Mouse (Mus musculus): ENCODE measurements around the gene Dyrk1b. TPM values are rescaled to one million over a fixed set of nuclear protein-coding genes. Genes with fewer than 3 reads are reported as not detected.
"Not testable (repeated sequence)": the region's sequence is repeated elsewhere in the genome, so short reads cannot be mapped to it uniquely, and the experiment has no call there.

Dyrk1b gene
- total RNA-seq, 2 experiments from 2014 or later: 40.9 to 41.9 TPM

GRCm38 (mm10) chr7:28191903-28192302 is 12.6 kb downstream of the Dyrk1b start:
- no peak for DNase-seq (ENCODE audit: low spot score in 2 of 2)

GRCm38 (mm10) chr7:28195414-28196098 is 16.3 kb downstream of the Dyrk1b start:
- DNase-seq (ENCODE audit: low spot score in 2 of 2): no peak

- no peak for DNase-seq (ENCODE audit: low spot score in 2 of 2)
Observed at GRCm38 (mm10) chr7:28196528-28196927, 17.3 kb downstream of the Dyrk1b start.

- DNase-seq (ENCODE audit: low spot score in 2 of 2): no peak
Observed at GRCm38 (mm10) chr7:28199054-28199453, 19.8 kb downstream of the Dyrk1b start.

GRCm38 (mm10) chr7:28203207-28204108 is 24.2 kb downstream of the Dyrk1b start:
- no peak for DNase-seq (ENCODE audit: low spot score in 2 of 2)

- no peak for DNase-seq (ENCODE audit: low spot score in 2 of 2)
Observed at GRCm38 (mm10) chr7:28206044-28206600, 26.9 kb downstream of the Dyrk1b start.

- DNase-seq (ENCODE audit: low spot score in 2 of 2): no peak
Observed at GRCm38 (mm10) chr7:28208396-28208987, 29.2 kb downstream of the Dyrk1b start.

- no peak for DNase-seq (ENCODE audit: low spot score in 2 of 2)
Observed at GRCm38 (mm10) chr7:28208988-28209508, 29.8 kb downstream of the Dyrk1b start.

- no peak for DNase-seq (ENCODE audit: low spot score in 2 of 2)
Observed at GRCm38 (mm10) chr7:28210731-28211130, 31.5 kb downstream of the Dyrk1b start.

- peak; percentile 47 to 59 for DNase-seq (ENCODE audit: low spot score in 2 of 2)
Observed at GRCm38 (mm10) chr7:28214142-28214541, 34.9 kb downstream of the Dyrk1b start.

GRCm38 (mm10) chr7:28215950-28216349 is 36.7 kb downstream of the Dyrk1b start:
- not testable (repeated sequence) for DNase-seq (ENCODE audit: low spot score in 2 of 2)

- not testable (repeated sequence) for DNase-seq (ENCODE audit: low spot score in 2 of 2)
Observed at GRCm38 (mm10) chr7:28217811-28218210, 38.5 kb downstream of the Dyrk1b start.

- DNase-seq (ENCODE audit: low spot score in 2 of 2): not testable (repeated sequence)
Observed at GRCm38 (mm10) chr7:28218951-28219740, 39.9 kb downstream of the Dyrk1b start.

GRCm38 (mm10) chr7:28226836-28227235 is 47.6 kb downstream of the Dyrk1b start:
- DNase-seq (ENCODE audit: low spot score in 2 of 2): not testable (repeated sequence)

- not testable (repeated sequence) for DNase-seq (ENCODE audit: low spot score in 2 of 2)
Observed at GRCm38 (mm10) chr7:28227421-28227820, 48.2 kb downstream of the Dyrk1b start.

Other genes starting within 250 kb of the Dyrk1b start
- 10 to 100 TPM; 14.1 to 14.7 TPM for gene Zfp780b, start 200.3 kb upstream of the Dyrk1b start, total RNA-seq (2021)
- 1 to 10 TPM; 3.4 to 4.1 TPM for gene Zfp850, start 165.4 kb upstream of the Dyrk1b start, total RNA-seq (2021)
- gene Psmc4, start 129.4 kb upstream of the Dyrk1b start, total RNA-seq (2021): 100 to 1,000 TPM; 144 to 157 TPM
- under 1 TPM; 0.34 to 0.37 TPM for gene Fcgbp, start 108.2 kb upstream of the Dyrk1b start, total RNA-seq (2021)
- under 1 TPM in 1 of 2 experiments, not detected in 1; 0.06 TPM for gene 9530053A07Rik, start 50.0 kb upstream of the Dyrk1b start, total RNA-seq (2021)
- 100 to 1,000 TPM; 102 to 119 TPM for gene Fbl, start 9.8 kb upstream of the Dyrk1b start, total RNA-seq (2021)
- gene Eid2, start 88.4 kb downstream of the Dyrk1b start, total RNA-seq (2021): 10 to 100 TPM; 32.1 to 33.9 TPM
- 10 to 100 TPM; 22.3 to 23.6 TPM for gene Eid2b, start 98.3 kb downstream of the Dyrk1b start, total RNA-seq (2021)
- under 1 TPM; 0.87 TPM for gene Selenov, start 111.7 kb downstream of the Dyrk1b start, total RNA-seq (2021)
- 1 to 10 TPM in 1 of 2 experiments, under 1 TPM in 1; 0.62 to 1.6 TPM for gene Dll3, start 122.8 kb downstream of the Dyrk1b start, total RNA-seq (2021)
- 10 to 100 TPM; 84.1 to 85.6 TPM for gene Timm50, start 132.6 kb downstream of the Dyrk1b start, total RNA-seq (2021)
- gene Supt5, start 159.3 kb downstream of the Dyrk1b start, total RNA-seq (2021): 100 to 1,000 TPM; 113 to 123 TPM
- gene Rps16, start 171.2 kb downstream of the Dyrk1b start, total RNA-seq (2021): 1,000 to 10,000 TPM; 1,647 to 1,689 TPM
- gene Plekhg2, start 193.1 kb downstream of the Dyrk1b start, total RNA-seq (2021): 10 to 100 TPM; 39.3 to 47.2 TPM
- gene Zfp36, start 200.8 kb downstream of the Dyrk1b start, total RNA-seq (2021): 10 to 100 TPM; 12.0 to 13.3 TPM
- 10 to 100 TPM; 24.2 to 26.1 TPM for gene Med29, start 213.2 kb downstream of the Dyrk1b start, total RNA-seq (2021)
- gene Paf1, start 213.5 kb downstream of the Dyrk1b start, total RNA-seq (2021): 10 to 100 TPM; 71.8 to 93.4 TPM

All from adrenal gland, postnatal 4 days (tissue).